Mouse (Mus musculus) urinary bladder, postnatal 14 days (tissue): ENCODE data around the gene Cmtm6.

Experiments used
- DNase-seq: peaks from one replicate; pipeline ENCODE4 v3.0.0; 2021; ENCODE audit warnings: low spot score

Cmtm6 gene

DNA sequence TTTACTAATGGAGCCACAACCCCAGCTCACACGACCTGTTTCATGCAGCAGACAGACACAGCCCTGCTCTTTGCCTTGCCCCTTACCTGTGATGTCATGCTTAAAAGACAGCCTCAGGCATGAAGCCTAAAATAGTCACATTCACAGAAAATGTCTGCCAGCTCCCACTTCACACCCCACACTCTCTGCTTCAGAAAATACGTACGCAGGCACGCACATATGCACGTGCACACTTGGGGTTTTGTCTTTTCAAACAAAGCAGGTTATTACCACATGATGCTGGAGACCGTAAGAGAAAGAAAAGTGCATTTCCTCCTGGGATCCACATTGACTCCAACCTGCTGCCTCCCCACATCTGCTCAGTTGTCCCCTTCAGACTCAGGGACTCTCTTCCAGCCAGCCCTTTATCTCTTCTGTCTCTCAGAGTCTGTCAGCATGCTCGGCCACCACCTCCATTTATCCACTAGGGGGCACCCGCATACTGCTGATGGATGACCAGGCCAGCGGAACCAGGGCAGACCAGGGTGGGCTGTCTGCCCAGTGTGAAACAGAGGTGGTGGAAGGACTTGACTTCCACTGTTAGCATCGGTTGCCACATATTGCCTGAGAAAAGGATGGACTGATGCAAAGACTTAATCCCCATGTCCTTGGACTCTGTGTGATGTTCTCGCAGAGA, 66.6 kb downstream of the Cmtm6 start:
- DNase-seq = peak; percentile 81

DNA sequence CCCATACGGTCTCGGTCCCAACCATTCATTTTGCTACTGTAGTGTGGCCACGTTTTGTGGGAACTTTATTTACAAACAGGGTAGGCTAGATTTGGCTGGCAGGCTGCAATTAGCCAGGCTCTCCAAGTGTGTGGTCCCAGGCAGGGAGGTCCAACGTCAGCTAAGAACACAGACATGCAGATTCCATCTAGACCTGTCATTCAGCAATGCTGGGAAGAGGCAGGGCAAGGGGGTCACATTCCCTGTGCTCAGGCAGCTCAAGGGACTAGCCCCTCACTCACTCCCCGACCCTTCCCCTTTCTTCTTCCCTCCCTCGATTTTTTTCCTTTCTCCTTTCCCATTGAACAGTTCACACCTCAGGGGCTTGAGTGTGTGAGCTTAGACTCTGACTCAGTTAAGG, 67.9 kb downstream of the Cmtm6 start:
- no peak for DNase-seq
